Mouse (Mus musculus) neural tube, embryonic 14.5 days (tissue): ENCODE data around the gene Rnf40. TPM values are rescaled to one million over a fixed set of nuclear protein-coding genes. Genes with fewer than 3 reads are reported as not detected.

ENCODE experiments used
- ATAC-seq: fragments of 200-750 bp; cut with Nextera tagmentation; 2 replicates; pipeline ENCODE4 v1.8.0; 2017; ENCODE audit warnings: low read depth, mild to moderate bottlenecking, moderate TSS enrichment, moderate library complexity
- H3K27ac ChIP-seq: fragments of 300-500 bp; sonication (generic); 2 replicates; pipeline ENCODE4 v1.5.1; 2014; ENCODE audit warnings: low read depth, mild to moderate bottlenecking, control low read depth, low read length, moderate library complexity, mixed read lengths
- H3K27me3 ChIP-seq: fragments of 300-500 bp; sonication (generic); 2 replicates; pipeline ENCODE4 v1.6.1; 2014; ENCODE audit warnings: low read length; ENCODE audit not compliant: control insufficient read depth, insufficient read depth
- H3K36me3 ChIP-seq: fragments of 300-500 bp; sonication (generic); 2 replicates; pipeline ENCODE4 v1.6.1; 2014; ENCODE audit warnings: low read length, mixed read lengths; ENCODE audit not compliant: control insufficient read depth, insufficient read depth
- H3K4me1 ChIP-seq: fragments of 300-500 bp; sonication (generic); 2 replicates; pipeline ENCODE4 v1.6.1; 2014; ENCODE audit warnings: low read length; ENCODE audit not compliant: control insufficient read depth, insufficient read depth
- H3K4me2 ChIP-seq: fragments of 300-500 bp; sonication (generic); 2 replicates; pipeline ENCODE4 v1.6.1; 2014; ENCODE audit warnings: mild to moderate bottlenecking, low read depth, low read length, control low read depth
- H3K4me3 ChIP-seq: fragments of 300-500 bp; sonication (generic); 2 replicates; pipeline ENCODE4 v1.5.1; 2014; ENCODE audit warnings: low read depth, low read length, control low read depth, mixed read lengths
- H3K9ac ChIP-seq: fragments of 300-500 bp; sonication (generic); replicated peaks from 2 replicates; pipeline ENCODE4 v1.6.1; 2014; ENCODE audit warnings: low read depth, mild to moderate bottlenecking, control low read depth, low read length, mixed read lengths
- H3K9me3 ChIP-seq: fragments of 300-500 bp; sonication (generic); 2 replicates; pipeline ENCODE4 v1.6.1; 2016; ENCODE audit warnings: low read length; ENCODE audit not compliant: control insufficient read depth
- WGBS: fragments of 180-500 bp; shearing (Covaris S2); extraction: QIAGEN DNeasy Blood & Tissue Kit; methylation state at CpG from one replicate; pipeline ENCODE4 v1.1.7; 2014; 5-methylcytosine and 5-hydroxymethylcytosine counted together
- polyA plus RNA-seq: library from polyadenylated mRNA; unstranded; fragments of >200 nt; fragmentation: Nextera tagmentation; extraction: Ambion mirVana; gene quantifications from 2 replicates; pipeline ENCODE4 v1.2.1, GENCODE M21; 2014

Rnf40 gene
- polyA plus RNA-seq, 1 experiment from 2014 or later, result 31.2 TPM

- no peak for ATAC-seq
- Histone ChIP-seq H3K27me3 (no peaks in the 10 kb centered on the region), H3K36me3 (no peaks in the 10 kb centered on the region), H3K9me3 (no peaks in the 10 kb centered on the region), H3K4me2 (no peak overlapping the region), H3K9ac (no peak overlapping the region), H3K4me1 (no peaks in the 10 kb centered on the region), H3K27ac (no peak overlapping the region), H3K4me3 (no peak overlapping the region)
- WGBS, result 81% methylated on average over 6 of the region's 6 CpGs
Observed at GRCm38 (mm10) chr7:127649206-127649605, 60.6 kb downstream of the Rnf40 start.

- Histone ChIP-seq H3K27ac (no peak overlapping the region), H3K9ac (no peak overlapping the region), H3K4me1 (no peaks in the 10 kb centered on the region), H3K27me3 (no peaks in the 10 kb centered on the region), H3K36me3 (no peaks in the 10 kb centered on the region), H3K9me3 (no peaks in the 10 kb centered on the region), H3K4me3 (no peak overlapping the region), H3K4me2 (no peak overlapping the region)
- ATAC-seq, result no peak
- 83% methylated on average over 2 of the region's 3 CpGs for WGBS
Observed at GRCm38 (mm10) chr7:127651624-127652023, 63.1 kb downstream of the Rnf40 start.

- Histone ChIP-seq H3K4me2 (peak overlapping the region; percentile 22; the same call in 1 of the 2 replicates), H3K4me3 (no peak overlapping the region), H3K27ac (no peak overlapping the region), H3K4me1 (no peaks in the 10 kb centered on the region), H3K36me3 (no peaks in the 10 kb centered on the region), H3K9ac (no peak overlapping the region; the same call in 1 of the 2 replicates), H3K27me3 (no peaks in the 10 kb centered on the region), H3K9me3 (no peaks in the 10 kb centered on the region)
- WGBS, result 10% methylated on average over 18 of the region's 18 CpGs
- no peak for ATAC-seq
Observed at GRCm38 (mm10) chr7:127652050-127652449, 63.5 kb downstream of the Rnf40 start.

- Histone ChIP-seq H3K36me3 (no peaks in the 10 kb centered on the region), H3K9me3 (no peaks in the 10 kb centered on the region), H3K9ac (no peak overlapping the region), H3K27me3 (no peaks in the 10 kb centered on the region), H3K27ac (no peak overlapping the region), H3K4me1 (no peaks in the 10 kb centered on the region), H3K4me3 (no peak overlapping the region), H3K4me2 (no peak overlapping the region)
- 71% methylated on average over 10 of the region's 10 CpGs for WGBS
- no peak for ATAC-seq
Observed at GRCm38 (mm10) chr7:127654318-127654717, 65.8 kb downstream of the Rnf40 start.

Other genes starting within 250 kb of the Rnf40 start
- 3.3 and 6.0 TPM in 2 replicates for gene Zfp768, start 243.2 kb upstream of the Rnf40 start, polyA plus RNA-seq
- gene Zfp747, start 212.7 kb upstream of the Rnf40 start, polyA plus RNA-seq, result 8.4 and 9.1 TPM in 2 replicates
- 5.6 and 6.7 TPM in 2 replicates for gene 9130019O22Rik, start 201.6 kb upstream of the Rnf40 start, polyA plus RNA-seq
- gene E430018J23Rik, start 195.1 kb upstream of the Rnf40 start, polyA plus RNA-seq, result 6.0 and 7.8 TPM in 2 replicates
- 5.5 and 5.7 TPM in 2 replicates for gene Zfp764, start 181.9 kb upstream of the Rnf40 start, polyA plus RNA-seq
- gene Zfp688, start 166.7 kb upstream of the Rnf40 start, polyA plus RNA-seq, result 35.7 and 37.2 TPM in 2 replicates
- 16.1 and 18.2 TPM in 2 replicates for gene Zfp689, start 139.6 kb upstream of the Rnf40 start, polyA plus RNA-seq
- gene Prr14, start 129.2 kb upstream of the Rnf40 start, polyA plus RNA-seq, result 35.8 and 38.8 TPM in 2 replicates
- gene Fbrs, start 109.6 kb upstream of the Rnf40 start, polyA plus RNA-seq, result 15.5 TPM in 2 replicates
- gene Srcap, start 76.8 kb upstream of the Rnf40 start, polyA plus RNA-seq, result 53.0 and 66.7 TPM in 2 replicates
- 18.3 and 19.7 TPM in 2 replicates for gene Gm42715, start 69.2 kb upstream of the Rnf40 start, polyA plus RNA-seq
- 7.2 TPM in 2 replicates for gene Tmem265, start 27.4 kb upstream of the Rnf40 start, polyA plus RNA-seq
- gene Phkg2, start 15.4 kb upstream of the Rnf40 start, polyA plus RNA-seq, result 62.1 and 69.6 TPM in 2 replicates
- gene Ccdc189, start 172 bp upstream of the Rnf40 start, polyA plus RNA-seq, result 7.8 and 10.6 TPM in 2 replicates
- 20.4 and 25.3 TPM in 2 replicates for gene Zfp629, start 27.0 kb downstream of the Rnf40 start, polyA plus RNA-seq
- gene Bcl7c, start 120.2 kb downstream of the Rnf40 start, polyA plus RNA-seq, result 36.0 and 45.7 TPM in 2 replicates
- 2.7 and 3.6 TPM in 2 replicates for gene Ctf1, start 124.0 kb downstream of the Rnf40 start, polyA plus RNA-seq
- gene Ctf2, start 143.4 kb downstream of the Rnf40 start, polyA plus RNA-seq, result 0.27 TPM in 1 of 2 replicates, not detected in the other
- 6.5 and 9.1 TPM in 2 replicates for gene Fbxl19, start 155.8 kb downstream of the Rnf40 start, polyA plus RNA-seq
- 4.6 and 6.8 TPM in 2 replicates for gene Orai3, start 181.0 kb downstream of the Rnf40 start, polyA plus RNA-seq
- 22.4 and 23.3 TPM in 2 replicates for gene Setd1a, start 187.9 kb downstream of the Rnf40 start, polyA plus RNA-seq
- 0.64 TPM in 1 of 2 replicates, not detected in the other for gene Gm49388, start 196.8 kb downstream of the Rnf40 start, polyA plus RNA-seq
- 7.0 and 9.6 TPM in 2 replicates for gene Hsd3b7, start 211.8 kb downstream of the Rnf40 start, polyA plus RNA-seq
- gene Stx4a, start 235.5 kb downstream of the Rnf40 start, polyA plus RNA-seq, result 9.8 and 13.5 TPM in 2 replicates
- 65.9 and 66.9 TPM in 2 replicates for gene Stx1b, start 235.8 kb downstream of the Rnf40 start, polyA plus RNA-seq